Mouse (Mus musculus) hindbrain, embryonic 11.5 days (tissue): ENCODE data around the gene Cdk14. TPM values are rescaled to one million over a fixed set of nuclear protein-coding genes. Genes with fewer than 3 reads are reported as not detected.
A peak's percentile ranks its signal among the peaks of the same experiment; 100 is the strongest.

Source experiments
- ATAC-seq: fragments of 200-750 bp; cut with Nextera tagmentation; 2 replicates; pipeline ENCODE4 v1.8.0; 2017; ENCODE audit warnings: mild to moderate bottlenecking, moderate TSS enrichment, moderate library complexity; ENCODE audit not compliant: low FRiP score
- DNase-seq: peaks from one replicate; pipeline ENCODE4 v3.0.0-alpha.2; 2015; ENCODE audit warnings: low spot score
- H3K27ac ChIP-seq: fragments of 300-500 bp; sonication (generic); 2 replicates; pipeline ENCODE4 v1.5.1; 2014; ENCODE audit warnings: mild to moderate bottlenecking, low read depth, low read length
- H3K27me3 ChIP-seq: fragments of 300-500 bp; sonication (generic); 2 replicates; pipeline ENCODE4 v1.6.1; 2014; ENCODE audit warnings: mild to moderate bottlenecking, low read length, moderate library complexity, mixed read lengths; ENCODE audit not compliant: control insufficient read depth, insufficient read depth
- H3K36me3 ChIP-seq: fragments of 300-500 bp; sonication (generic); 2 replicates; pipeline ENCODE4 v1.6.1; 2014; ENCODE audit warnings: mild to moderate bottlenecking, low read length, moderate library complexity, mixed read lengths; ENCODE audit not compliant: control insufficient read depth, insufficient read depth
- H3K4me1 ChIP-seq: fragments of 300-500 bp; sonication (generic); replicated peaks from 2 replicates; pipeline ENCODE4 v1.6.1; 2014; ENCODE audit warnings: low read length, mixed read lengths; ENCODE audit not compliant: control insufficient read depth, insufficient read depth
- H3K4me2 ChIP-seq: fragments of 300-500 bp; sonication (generic); replicated peaks from 2 replicates; pipeline ENCODE4 v1.6.1; 2014; ENCODE audit warnings: mild to moderate bottlenecking, low read depth, low read length
- H3K4me3 ChIP-seq: fragments of 300-500 bp; sonication (generic); 2 replicates; pipeline ENCODE4 v1.5.1; 2014; ENCODE audit warnings: low read depth, low read length
- H3K9ac ChIP-seq: fragments of 300-500 bp; sonication (generic); 2 replicates; pipeline ENCODE4 v1.6.1; 2014; ENCODE audit warnings: low read depth, low read length
- H3K9me3 ChIP-seq: fragments of 300-500 bp; sonication (generic); 2 replicates; pipeline ENCODE4 v1.6.1; 2016; ENCODE audit warnings: low read length; ENCODE audit not compliant: control insufficient read depth
- WGBS: fragments of 180-500 bp; shearing (Covaris S2); extraction: QIAGEN DNeasy Blood & Tissue Kit; methylation state at CpG from one replicate; pipeline ENCODE4 v1.1.7; 2014; 5-methylcytosine and 5-hydroxymethylcytosine counted together
- polyA plus RNA-seq: library from polyadenylated mRNA; unstranded; fragments of >200 nt; fragmentation: Nextera tagmentation; extraction: Ambion mirVana; gene quantifications from 2 replicates; pipeline ENCODE4 v1.2.1, GENCODE M21; 2014

The Cdk14 gene
- 33.7 and 35.7 TPM in 2 replicates for polyA plus RNA-seq

- H3K4me3 ChIP-seq: no peak within 1 kb of the TSS
- no peaks in the 10 kb centered on the region for H3K27me3 ChIP-seq
- no peak for ATAC-seq
- H3K4me1 ChIP-seq: no peaks in the 10 kb centered on the region
- H3K9ac ChIP-seq: no peak within 1 kb of the TSS
- no peaks in the 10 kb centered on the region for H3K9me3 ChIP-seq
- 82% methylated on average over 9 of the region's 9 CpGs for WGBS
- H3K36me3 ChIP-seq: no peaks in the 10 kb centered on the region
- no peak within 1 kb of the TSS for H3K27ac ChIP-seq
- DNase-seq: no peak
- no peak within 1 kb of the TSS for H3K4me2 ChIP-seq
These were observed at the start of gene Cdk14 for GRCm38 (mm10) chr5:5419992-5420455. Gene Cdk14, minus strand, starts transcription at chr5:5420312.

- DNase-seq (no peak), ATAC-seq (no peak)
- H3K36me3 ChIP-seq: no peaks in the 10 kb centered on the region
- no peak overlapping the region for H3K4me3 ChIP-seq
- H3K4me1 ChIP-seq: no peaks in the 10 kb centered on the region
- H3K27me3 ChIP-seq: no peaks in the 10 kb centered on the region
- no peak overlapping the region for H3K4me2 ChIP-seq
- H3K9ac ChIP-seq: no peak overlapping the region
- no peaks in the 10 kb centered on the region for H3K9me3 ChIP-seq
- no peak overlapping the region for H3K27ac ChIP-seq
- 88% methylated on average over 1 of the region's 1 CpGs for WGBS
These were observed 45.1 kb upstream of the Cdk14 start for GRCm38 (mm10) chr5:5465256-5465655.

GRCm38 (mm10) chr5:5431746-5432438, 11.8 kb upstream of the Cdk14 start:
- ATAC-seq (peak; percentile 72), DNase-seq (peak; percentile 21)
- Histone ChIP-seq H3K27me3 (no peaks in the 10 kb centered on the region), H3K9ac (no peak overlapping the region), H3K4me3 (no peak overlapping the region), H3K27ac (no peak overlapping the region), H3K4me2 (no peak overlapping the region), H3K4me1 (no peaks in the 10 kb centered on the region), H3K9me3 (no peaks in the 10 kb centered on the region), H3K36me3 (no peaks in the 10 kb centered on the region)
- 60% methylated on average over 5 of the region's 5 CpGs for WGBS

GRCm38 (mm10) chr5:5423723-5424171, 3.6 kb upstream of the Cdk14 start:
- no peaks in the 10 kb centered on the region for H3K4me1 ChIP-seq
- no peak overlapping the region for H3K4me3 ChIP-seq
- H3K27me3 ChIP-seq: no peaks in the 10 kb centered on the region
- no peak for DNase-seq
- no peaks in the 10 kb centered on the region for H3K9me3 ChIP-seq
- 83% methylated on average over 6 of the region's 6 CpGs for WGBS
- no peak overlapping the region for H3K4me2 ChIP-seq
- ATAC-seq: no peak
- no peak overlapping the region for H3K9ac ChIP-seq
- no peaks in the 10 kb centered on the region for H3K36me3 ChIP-seq
- H3K27ac ChIP-seq: no peak overlapping the region

- WGBS: 96% methylated on average over 4 of the region's 4 CpGs
- Histone ChIP-seq H3K9me3 (no peaks in the 10 kb centered on the region), H3K27ac (no peak overlapping the region), H3K4me2 (no peak overlapping the region), H3K9ac (no peak overlapping the region), H3K4me3 (no peak overlapping the region), H3K4me1 (no peaks in the 10 kb centered on the region), H3K36me3 (no peaks in the 10 kb centered on the region), H3K27me3 (no peaks in the 10 kb centered on the region)
- DNase-seq: no peak
- no peak for ATAC-seq
These were observed 3.0 kb upstream of the Cdk14 start for GRCm38 (mm10) chr5:5423081-5423480.

- Histone ChIP-seq H3K9me3 (no peaks in the 10 kb centered on the region), H3K4me1 (no peaks in the 10 kb centered on the region), H3K36me3 (no peaks in the 10 kb centered on the region), H3K4me2 (no peak overlapping the region), H3K27ac (no peak overlapping the region), H3K4me3 (no peak overlapping the region), H3K27me3 (no peaks in the 10 kb centered on the region), H3K9ac (no peak overlapping the region)
- ATAC-seq: no peak
- no peak for DNase-seq
- 89% methylated on average over 2 of the region's 2 CpGs for WGBS
These were observed 1.3 kb upstream of the Cdk14 start for GRCm38 (mm10) chr5:5421439-5421838.

- Histone ChIP-seq H3K36me3 (no peaks in the 10 kb centered on the region), H3K9ac (no peak overlapping the region), H3K4me1 (no peaks in the 10 kb centered on the region), H3K27me3 (no peaks in the 10 kb centered on the region), H3K4me2 (no peak overlapping the region), H3K27ac (no peak overlapping the region), H3K4me3 (no peak overlapping the region), H3K9me3 (no peaks in the 10 kb centered on the region)
- no peak for ATAC-seq
- WGBS: 93% methylated on average over 1 of the region's 1 CpGs
- DNase-seq: no peak
These were observed 859 bp downstream of the Cdk14 start for GRCm38 (mm10) chr5:5419253-5419652.

GRCm38 (mm10) chr5:5414835-5415234, 5.3 kb downstream of the Cdk14 start:
- WGBS: 81% methylated on average over 3 of the region's 3 CpGs
- no peak overlapping the region for H3K27ac ChIP-seq

GRCm38 (mm10) chr5:5411886-5412285, 8.2 kb downstream of the Cdk14 start:
- DNase-seq (no peak), ATAC-seq (no peak)
- WGBS: 98% methylated on average over 2 of the region's 2 CpGs

More at GRCm38 (mm10) chr5:5414835-5415234, 5.3 kb downstream of the Cdk14 start:
- Histone ChIP-seq H3K4me1 (no peaks in the 10 kb centered on the region), H3K9me3 (no peaks in the 10 kb centered on the region), H3K4me3 (no peak overlapping the region), H3K4me2 (no peak overlapping the region), H3K27me3 (no peaks in the 10 kb centered on the region), H3K9ac (no peak overlapping the region), H3K36me3 (no peaks in the 10 kb centered on the region)
- DNase-seq (no peak), ATAC-seq (no peak)

More at GRCm38 (mm10) chr5:5411886-5412285, 8.2 kb downstream of the Cdk14 start:
- H3K4me2 ChIP-seq: no peak overlapping the region
- no peaks in the 10 kb centered on the region for H3K4me1 ChIP-seq
- no peaks in the 10 kb centered on the region for H3K27me3 ChIP-seq
- H3K36me3 ChIP-seq: no peaks in the 10 kb centered on the region
- no peak overlapping the region for H3K4me3 ChIP-seq
- no peak overlapping the region for H3K27ac ChIP-seq
- no peaks in the 10 kb centered on the region for H3K9me3 ChIP-seq
- no peak overlapping the region for H3K9ac ChIP-seq
